Mouse (Mus musculus) small intestine, adult 2 months (tissue): ENCODE results near the gene Pth1r.

Experiments
- CTCF ChIP-seq: fragments of 200-500 bp; IDR thresholded peaks from 2 replicates; pipeline ENCODE4 v1.5.1; 2012; ENCODE audit warnings: low read depth, mild to moderate bottlenecking, control low read depth, inconsistent platforms, low read length, moderate library complexity, mixed read lengths; ENCODE audit not compliant: insufficient replicate concordance, insufficient read length; ENCODE audit errors: extremely low read depth
- POLR2A ChIP-seq: fragments of 200-500 bp; IDR thresholded peaks from 2 replicates; pipeline ENCODE4 v1.6.1; 2012; ENCODE audit warnings: low read depth, mild to moderate bottlenecking, control low read depth, inconsistent platforms, low read length, moderate library complexity

DNA sequence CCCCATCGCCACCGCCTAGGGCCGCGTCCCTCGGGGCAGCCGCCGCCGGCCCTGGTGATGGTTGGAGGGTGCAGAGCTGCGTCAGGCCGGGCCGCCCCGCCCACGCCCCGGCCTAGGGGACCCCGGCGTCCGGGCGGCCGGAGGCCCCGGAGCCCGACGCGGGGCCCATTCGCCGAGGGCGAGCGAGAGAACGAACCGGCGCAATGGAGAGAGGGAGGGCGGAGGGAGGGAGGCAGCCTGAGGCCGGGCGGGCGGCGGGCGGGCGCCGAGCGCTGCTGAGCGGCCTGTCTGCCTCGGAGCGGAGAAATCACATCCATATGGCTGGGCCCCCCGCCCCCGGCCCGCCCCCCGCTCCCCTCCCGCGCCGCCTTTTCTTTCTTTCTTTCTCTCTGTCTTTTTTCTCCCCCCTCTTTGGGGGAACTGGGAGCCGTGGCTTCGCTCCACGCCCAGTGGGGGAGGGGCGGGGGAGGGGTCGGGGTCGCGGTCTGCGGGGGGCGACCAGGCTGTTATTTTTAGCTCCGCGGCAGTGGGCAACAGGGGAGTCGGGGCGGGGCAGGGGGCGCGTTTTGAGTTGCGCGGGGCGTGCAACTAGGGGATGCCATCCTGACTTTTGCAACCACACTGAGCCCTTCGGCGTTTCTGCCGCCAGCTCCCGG, 4.5 kb downstream of the Pth1r start:
- no peak for TF ChIP-seq CTCF
- no peak for TF ChIP-seq POLR2A
